In the genomic region with DNA sequence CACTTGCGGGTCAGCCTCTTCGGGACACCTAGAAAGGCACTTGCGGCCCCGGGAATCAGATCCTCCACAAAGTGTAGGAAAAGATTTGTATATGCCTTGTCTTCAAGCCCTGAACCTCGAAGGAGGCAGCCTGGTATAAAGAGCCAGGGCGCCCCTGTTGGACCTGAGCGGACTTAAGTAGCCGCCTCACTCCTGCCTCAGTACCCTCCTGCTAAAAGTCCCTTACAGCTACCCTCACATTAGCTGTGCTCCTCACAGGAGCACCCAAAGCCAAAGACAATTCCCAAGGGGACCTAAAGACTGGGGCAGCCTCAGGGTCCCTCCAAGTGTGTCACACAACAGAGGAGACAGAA, we compare ENCODE assay signal across 8 mouse cellular contexts. TPM values are rescaled to one million over a fixed set of nuclear protein-coding genes. Genes with fewer than 3 reads are reported as not detected.
DNase-seq lines count a peak whose midpoint lies in the region; ATAC-seq and TF ChIP-seq lines count a peak whose summit lies in the region.

No protein-coding gene starts in this region.

- H3K27me3 ChIP-seq in heart, embryonic 14.5 days (ENCODE audit: control insufficient read depth, insufficient read depth, low read length) = peaks cover 39% of the 10 kb centered on the region
- peaks cover 3% of the 10 kb centered on the region; the same call in 1 of the 2 replicates for H3K27me3 ChIP-seq in hindbrain, embryonic 16.5 days (replicated peaks; ENCODE audit: control insufficient read depth, insufficient read depth, low read length)
- peaks cover 30% of the 10 kb centered on the region for H3K27me3 ChIP-seq in midbrain, embryonic 13.5 days

- no peaks in the 10 kb centered on the region for H3K36me3 ChIP-seq in heart, embryonic 14.5 days (ENCODE audit: control insufficient read depth, insufficient read depth, low read length)
- no peaks in the 10 kb centered on the region for H3K36me3 ChIP-seq in hindbrain, embryonic 16.5 days (ENCODE audit: control insufficient read depth, insufficient read depth, low read length)
- H3K36me3 ChIP-seq in midbrain, embryonic 13.5 days = no peaks in the 10 kb centered on the region

- peak overlapping the region; percentile 22 to 32; a peak in 3 of 4 replicates for H3K4me3 ChIP-seq in heart, embryonic 14.5 days (ENCODE audit: control insufficient read depth in 1 of 2, insufficient read depth in 1 of 2, low read depth in 1 of 2, low read length in 2 of 2)
- H3K4me3 ChIP-seq in bone marrow macrophage, adult 2 months (ENCODE audit: insufficient read depth, low read length) = peak overlapping the region; percentile 49
- H3K4me3 ChIP-seq in hindbrain, embryonic 16.5 days (ENCODE audit: low read length) = peak overlapping the region; percentile 49
- peak overlapping the region; percentile 43 for H3K4me3 ChIP-seq in midbrain, embryonic 13.5 days (replicated peaks)

- H3K9me3 ChIP-seq in heart, embryonic 14.5 days (ENCODE audit: control insufficient read depth, low read length) = no peaks in the 10 kb centered on the region
- H3K9me3 ChIP-seq in hindbrain, embryonic 16.5 days (ENCODE audit: control insufficient read depth, low read length) = no peaks in the 10 kb centered on the region
- no peaks in the 10 kb centered on the region for H3K9me3 ChIP-seq in midbrain, embryonic 13.5 days

- H3K4me2 ChIP-seq in heart, embryonic 14.5 days (ENCODE audit: low read length) = peak overlapping the region; percentile 57
- H3K4me2 ChIP-seq in hindbrain, embryonic 16.5 days (ENCODE audit: low read length) = peak overlapping the region; percentile 90
- peak overlapping the region; percentile 75 for H3K4me2 ChIP-seq in midbrain, embryonic 13.5 days (replicated peaks)

- no peak for ATAC-seq in heart, embryonic 14.5 days (ENCODE audit: insufficient number of reproducible peaks, insufficient read depth, low FRiP score, low read depth)
- peak; percentile 57 for ATAC-seq in hindbrain, embryonic 16.5 days
- ATAC-seq in midbrain, embryonic 13.5 days = peak; percentile 40
- ATAC-seq in activated CD4-positive, CD25-positive, alpha-beta regulatory T cell, adult 4 months = no peak

- H3K4me1 ChIP-seq in heart, embryonic 14.5 days (ENCODE audit: control insufficient read depth in 2 of 2, insufficient read depth in 2 of 2, low read length in 2 of 2) = peaks cover 0 to 10% of the 10 kb centered on the region in 2 experiments; a peak in 1 of 4 replicates
- H3K4me1 ChIP-seq in bone marrow macrophage, adult 2 months (ENCODE audit: control insufficient read depth, insufficient read depth, low read length) = peaks cover 48% of the 10 kb centered on the region
- peaks cover 12% of the 10 kb centered on the region for H3K4me1 ChIP-seq in hindbrain, embryonic 16.5 days (ENCODE audit: control insufficient read depth, insufficient read depth, low read depth, low read length)
- peaks cover 14% of the 10 kb centered on the region; the same call in 1 of the 2 replicates for H3K4me1 ChIP-seq in midbrain, embryonic 13.5 days (replicated peaks)

- TF ChIP-seq CTCF in bone marrow macrophage, adult 2 months (IDR thresholded peaks at IDR 0.05; ENCODE audit: low read depth, low read length) = no peak

- H3K27ac ChIP-seq in heart, embryonic 14.5 days (replicated peaks in 1 of 2; ENCODE audit: control insufficient read depth in 1 of 2, insufficient read depth in 1 of 2, low read depth in 2 of 2, low read length in 2 of 2) = no peak overlapping the region
- H3K27ac ChIP-seq in bone marrow macrophage, adult 2 months (ENCODE audit: insufficient read depth, low read depth, low read length) = peak overlapping the region; percentile 88
- H3K27ac ChIP-seq in hindbrain, embryonic 16.5 days (ENCODE audit: low read depth, low read length) = no peak overlapping the region
- H3K27ac ChIP-seq in midbrain, embryonic 13.5 days = no peak overlapping the region

- WGBS in heart, embryonic 14.5 days = 11% methylated on average over 8 of the region's 8 CpGs
- WGBS in hindbrain, embryonic 16.5 days = 15% methylated on average over 8 of the region's 8 CpGs
- WGBS in midbrain, embryonic 13.5 days = 8% methylated on average over 8 of the region's 8 CpGs

- DNase-seq in heart, adult 9 months (ENCODE audit: low spot score in 2 of 2) = no peak
- no peak for DNase-seq in gastrocnemius, postnatal 4 days (ENCODE audit: low spot score in 2 of 2)
- DNase-seq in layer of hippocampus, adult 9-11 months = no peak

- H3K9ac ChIP-seq in heart, embryonic 14.5 days (ENCODE audit: low read length) = 0 out of 2 replicates have a peak overlapping the region, but pooled peaks have one; percentile 30
- H3K9ac ChIP-seq in hindbrain, embryonic 16.5 days (ENCODE audit: low read depth, low read length) = peak overlapping the region; percentile 69
- H3K9ac ChIP-seq in midbrain, embryonic 13.5 days (replicated peaks) = peak overlapping the region; percentile 54

- no peak for TF ChIP-seq POLR2A in bone marrow macrophage, adult 2 months (IDR thresholded peaks at IDR 0.05; ENCODE audit: borderline replicate concordance, low read depth, low read length)

RNA-seq across cellular contexts. Expression of a gene that starts 0.4 kb away (rescaled TPM):
- 0.07 and 0.51 TPM in 2 replicates for polyA plus RNA-seq in heart, embryonic 14.5 days (2014; fragmentation: Nextera tagmentation; extraction: Ambion mirVana)
- 8.6 and 13.8 TPM in 2 replicates for polyA plus RNA-seq in bone marrow macrophage, adult 2 months (2012; ENCODE audit: insufficient read depth, insufficient read length, missing spikeins)
- polyA plus RNA-seq in hindbrain, embryonic 16.5 days (2015; fragmentation: Nextera tagmentation; extraction: Ambion mirVana) = 7.8 and 9.9 TPM in 2 replicates
- 2.7 and 3.3 TPM in 2 replicates for polyA plus RNA-seq in midbrain, embryonic 13.5 days (2015; fragmentation: Nextera tagmentation; extraction: Ambion mirVana)
- total RNA-seq in gastrocnemius, postnatal 4 days (2021) = under 1 TPM; 0.32 to 0.88 TPM
- polyA plus RNA-seq in activated CD4-positive, CD25-positive, alpha-beta regulatory T cell, adult 4 months (2017; shearing (Covaris generic)) = under 1 TPM; 0.38 TPM

RNA-seq across cellular contexts. Expression of a gene that starts 8.4 kb away (rescaled TPM):
- polyA plus RNA-seq in heart, embryonic 14.5 days (2014; fragmentation: Nextera tagmentation; extraction: Ambion mirVana) = 18.6 and 21.1 TPM in 2 replicates
- polyA plus RNA-seq in bone marrow macrophage, adult 2 months (2012; ENCODE audit: insufficient read depth, insufficient read length, missing spikeins) = 12.4 and 13.6 TPM in 2 replicates
- 53.9 and 56.7 TPM in 2 replicates for polyA plus RNA-seq in hindbrain, embryonic 16.5 days (2015; fragmentation: Nextera tagmentation; extraction: Ambion mirVana)
- polyA plus RNA-seq in midbrain, embryonic 13.5 days (2015; fragmentation: Nextera tagmentation; extraction: Ambion mirVana) = 32.4 and 36.8 TPM in 2 replicates
- total RNA-seq in gastrocnemius, postnatal 4 days (2021) = 10 to 100 TPM; 10.5 to 12.3 TPM
- polyA plus RNA-seq in activated CD4-positive, CD25-positive, alpha-beta regulatory T cell, adult 4 months (2017; shearing (Covaris generic)) = 10 to 100 TPM in 1 of 2 experiments, 1 to 10 TPM in 1; 7.1 to 11.1 TPM

RNA-seq across cellular contexts. Expression of a gene that starts 39.9 kb away (rescaled TPM):
- 168 and 170 TPM in 2 replicates for polyA plus RNA-seq in heart, embryonic 14.5 days (2014; fragmentation: Nextera tagmentation; extraction: Ambion mirVana)
- polyA plus RNA-seq in bone marrow macrophage, adult 2 months (2012; ENCODE audit: insufficient read depth, insufficient read length, missing spikeins) = 24.1 and 32.1 TPM in 2 replicates
- polyA plus RNA-seq in hindbrain, embryonic 16.5 days (2015; fragmentation: Nextera tagmentation; extraction: Ambion mirVana) = 140 and 145 TPM in 2 replicates
- polyA plus RNA-seq in midbrain, embryonic 13.5 days (2015; fragmentation: Nextera tagmentation; extraction: Ambion mirVana) = 96.9 and 106 TPM in 2 replicates
- 10 to 100 TPM; 17.0 to 21.0 TPM for total RNA-seq in gastrocnemius, postnatal 4 days (2021)
- polyA plus RNA-seq in activated CD4-positive, CD25-positive, alpha-beta regulatory T cell, adult 4 months (2017; shearing (Covaris generic)) = 10 to 100 TPM; 40.4 to 82.9 TPM

Comparison
In these comparisons a context has a peak if more than half of its experiments do, and no peak if none do; other contexts are left out.
1. ATAC-seq: peak in hindbrain, embryonic 16.5 days (single experiment) and midbrain, embryonic 13.5 days (single experiment); none in heart, embryonic 14.5 days (single experiment) and activated CD4-positive, CD25-positive, alpha-beta regulatory T cell, adult 4 months (single experiment).
2. Peak in every context shown above with its lines, with median percentiles within 50 percentile points of each other: H3K4me2 ChIP-seq, H3K4me3 ChIP-seq and H3K9ac ChIP-seq.